Mouse (Mus musculus) heart, embryonic 10.5 days (tissue): ENCODE measurements at regions not wholly inside any gene's neighbourhood (a gene's known extent, or its start where the extent isn't known, plus 50 kb on each side); places are given as distances from the start of the nearest gene placed in this dataset.

Source experiments
- DNase-seq: peaks from one replicate; pipeline ENCODE4 v3.0.0-alpha.2; 2017; ENCODE audit warnings: low spot score
- H3K27ac ChIP-seq: fragments of 300-500 bp; sonication (generic); 2 replicates; pipeline ENCODE4 v1.5.1; 2016; ENCODE audit warnings: mild to moderate bottlenecking
- H3K27me3 ChIP-seq: fragments of 300-500 bp; sonication (generic); 2 replicates; pipeline ENCODE4 v1.6.1; 2016; ENCODE audit warnings: mild to moderate bottlenecking; ENCODE audit not compliant: poor library complexity, insufficient read depth, severe bottlenecking
- H3K36me3 ChIP-seq: fragments of 300-500 bp; sonication (generic); 2 replicates; pipeline ENCODE4 v1.6.1; 2016; ENCODE audit warnings: mild to moderate bottlenecking, moderate library complexity
- H3K4me1 ChIP-seq: fragments of 300-500 bp; sonication (generic); 2 replicates; pipeline ENCODE4 v1.6.1; 2016; ENCODE audit warnings: mild to moderate bottlenecking
- H3K4me3 ChIP-seq: fragments of 300-500 bp; sonication (generic); 2 replicates; pipeline ENCODE4 v1.5.1; 2016; ENCODE audit warnings: mild to moderate bottlenecking, moderate library complexity
- H3K9me3 ChIP-seq: fragments of 300-500 bp; sonication (generic); 2 replicates; pipeline ENCODE4 v1.6.1; 2016; ENCODE audit warnings: mild to moderate bottlenecking, moderate library complexity
- WGBS: fragments of 180-500 bp; shearing (Covaris S2); methylation state at CpG from one replicate; pipeline ENCODE4 v1.1.7; 2016; 5-methylcytosine and 5-hydroxymethylcytosine counted together

DNA sequence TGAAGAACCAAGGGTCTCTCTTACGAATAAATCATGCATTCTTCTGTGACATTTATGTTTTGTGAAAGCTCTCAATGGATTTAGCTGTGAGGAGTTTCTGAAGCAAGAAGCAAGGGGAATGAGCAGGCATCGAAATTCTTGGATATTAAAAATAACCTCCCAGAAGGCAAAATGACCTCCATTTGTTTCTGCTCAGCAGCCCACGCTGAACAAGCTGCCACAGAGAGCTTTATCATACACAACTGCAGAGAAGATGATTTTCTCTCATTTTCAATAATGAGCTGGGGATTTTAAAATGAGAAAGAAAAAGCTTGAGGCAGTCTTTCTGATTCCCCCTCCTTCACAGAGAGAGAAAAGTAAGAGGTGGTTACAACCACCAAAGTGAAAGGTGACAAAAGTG lies 394.2 kb downstream of the Synb start:
- Histone ChIP-seq H3K4me3 (no peak overlapping the region), H3K9me3 (no peaks in the 10 kb centered on the region), H3K27ac (no peak overlapping the region), H3K4me1 (no peaks in the 10 kb centered on the region), H3K36me3 (no peaks in the 10 kb centered on the region), H3K27me3 (no peaks in the 10 kb centered on the region)
- no peak for DNase-seq
- WGBS: 80% methylated on average over 3 of the region's 3 CpGs

DNA sequence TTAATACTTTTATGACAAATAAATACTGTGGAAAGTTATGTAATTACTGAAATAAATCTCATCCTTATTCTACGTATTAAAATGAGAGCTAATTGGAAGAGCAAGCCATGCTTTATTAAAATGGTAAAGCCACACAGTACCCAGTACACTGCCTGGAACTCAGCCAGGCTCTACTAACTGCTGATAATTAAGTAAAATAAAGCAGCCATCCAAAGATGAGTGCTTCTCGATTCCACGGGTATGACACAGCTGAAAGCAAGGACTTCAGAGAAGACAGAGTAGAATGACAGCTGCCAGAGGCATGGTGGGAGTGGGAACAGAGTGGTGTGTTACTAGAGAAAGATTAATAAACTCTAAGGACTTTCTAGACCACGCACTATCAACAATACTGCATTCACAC lies 416.9 kb downstream of the Synb start:
- Histone ChIP-seq H3K36me3 (no peaks in the 10 kb centered on the region), H3K27me3 (no peaks in the 10 kb centered on the region), H3K27ac (no peak overlapping the region), H3K4me1 (no peaks in the 10 kb centered on the region), H3K9me3 (no peaks in the 10 kb centered on the region), H3K4me3 (no peak overlapping the region)
- no peak for DNase-seq
- WGBS: 81% methylated on average over 4 of the region's 4 CpGs

DNA sequence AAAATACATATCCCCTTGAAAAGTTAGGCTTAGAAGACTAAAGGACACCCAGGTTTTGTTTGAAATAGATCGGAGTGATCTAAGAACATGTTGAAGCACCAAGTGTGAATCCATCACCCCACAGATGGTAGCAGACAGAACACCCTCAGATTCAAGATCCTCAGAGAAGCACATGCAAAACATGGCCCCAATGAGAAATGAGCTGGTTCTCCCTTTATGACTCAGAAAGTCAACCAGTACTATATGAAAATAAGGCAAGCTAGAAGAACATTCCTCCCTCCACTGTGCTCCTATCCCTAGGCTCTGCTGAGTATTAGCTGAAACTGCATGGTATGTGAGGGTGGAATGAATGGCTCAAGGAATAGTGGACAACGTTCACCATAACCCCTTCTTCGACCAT lies 433.0 kb downstream of the Synb start:
- Histone ChIP-seq H3K4me1 (no peaks in the 10 kb centered on the region), H3K4me3 (no peak overlapping the region), H3K27me3 (no peaks in the 10 kb centered on the region), H3K36me3 (no peaks in the 10 kb centered on the region), H3K9me3 (no peaks in the 10 kb centered on the region), H3K27ac (no peak overlapping the region)
- DNase-seq: no peak
- WGBS: 88% methylated on average over 3 of the region's 3 CpGs

DNA sequence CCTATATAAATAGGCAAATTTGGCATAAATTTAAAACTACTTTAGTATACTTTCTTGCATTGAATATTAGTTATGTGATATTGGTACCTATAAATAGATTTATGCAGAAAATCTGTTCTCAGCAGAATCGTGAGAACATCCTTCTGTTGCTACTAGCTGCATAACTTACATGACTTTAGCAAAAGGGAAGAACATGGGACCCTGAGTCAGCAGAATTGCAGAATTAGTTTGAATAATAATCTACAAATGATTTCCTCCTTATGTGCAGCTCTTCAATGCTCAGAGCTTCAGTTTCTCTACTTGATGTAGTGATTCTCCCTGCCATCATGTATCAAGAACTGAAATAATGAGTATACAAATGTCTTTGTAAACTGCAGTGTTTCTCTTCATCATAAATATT lies 436.2 kb downstream of the Synb start:
- H3K4me1 ChIP-seq: no peaks in the 10 kb centered on the region
- WGBS: 75% methylated on average over 1 of the region's 1 CpGs
- no peak overlapping the region for H3K4me3 ChIP-seq
- no peaks in the 10 kb centered on the region for H3K9me3 ChIP-seq
- no peak for DNase-seq
- H3K36me3 ChIP-seq: no peaks in the 10 kb centered on the region
- H3K27me3 ChIP-seq: no peaks in the 10 kb centered on the region
- H3K27ac ChIP-seq: no peak overlapping the region

DNA sequence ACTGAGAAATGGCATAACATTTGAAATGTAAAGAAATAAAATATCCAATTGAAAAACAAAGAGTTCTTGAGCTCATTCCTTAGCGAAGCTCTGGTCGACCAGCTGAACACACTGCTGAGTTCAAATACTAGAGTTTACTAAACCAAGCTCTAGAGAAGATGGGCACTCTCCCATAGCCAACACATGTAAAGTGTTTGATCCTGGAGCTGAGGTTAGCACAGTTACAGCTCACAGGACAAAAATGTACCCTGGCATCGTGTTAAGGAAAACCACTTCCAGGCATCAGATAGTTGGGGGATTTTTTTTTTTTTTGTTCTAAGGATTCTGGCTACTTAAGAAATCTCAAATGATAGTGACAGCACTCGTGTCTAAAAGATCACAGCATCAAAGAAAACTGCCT lies 445.6 kb downstream of the Synb start:
- no peaks in the 10 kb centered on the region for H3K9me3 ChIP-seq
- DNase-seq: no peak
- H3K4me1 ChIP-seq: peaks cover 4% of the 10 kb centered on the region; the same call in 1 of the 2 replicates
- H3K36me3 ChIP-seq: no peaks in the 10 kb centered on the region
- 77% methylated on average over 4 of the region's 4 CpGs for WGBS
- H3K4me3 ChIP-seq: no peak overlapping the region
- no peaks in the 10 kb centered on the region for H3K27me3 ChIP-seq
- H3K27ac ChIP-seq: no peak overlapping the region

DNA sequence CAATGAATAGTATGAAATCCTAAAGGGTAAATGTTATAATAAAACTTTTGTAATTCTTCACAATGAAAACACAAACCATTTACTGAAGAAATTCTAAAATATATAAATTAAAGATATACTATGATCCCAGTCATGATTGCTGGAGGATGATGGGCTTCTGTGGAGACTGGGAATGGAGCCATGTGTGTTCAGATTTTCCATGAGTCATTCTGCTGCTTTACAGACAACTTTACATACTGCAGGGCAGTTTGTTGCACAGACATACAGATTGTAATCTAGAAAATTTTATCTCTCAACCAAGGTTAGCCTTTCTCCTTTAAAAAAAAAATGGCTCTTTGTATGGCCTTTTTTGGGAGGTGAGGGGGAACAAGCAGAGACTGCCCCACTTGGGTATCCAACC lies 446.5 kb downstream of the Synb start:
- Histone ChIP-seq H3K36me3 (no peaks in the 10 kb centered on the region), H3K4me1 (peaks cover 4% of the 10 kb centered on the region; the same call in 1 of the 2 replicates), H3K27ac (no peak overlapping the region), H3K4me3 (no peak overlapping the region), H3K9me3 (no peaks in the 10 kb centered on the region), H3K27me3 (no peaks in the 10 kb centered on the region)
- no peak for DNase-seq

DNA sequence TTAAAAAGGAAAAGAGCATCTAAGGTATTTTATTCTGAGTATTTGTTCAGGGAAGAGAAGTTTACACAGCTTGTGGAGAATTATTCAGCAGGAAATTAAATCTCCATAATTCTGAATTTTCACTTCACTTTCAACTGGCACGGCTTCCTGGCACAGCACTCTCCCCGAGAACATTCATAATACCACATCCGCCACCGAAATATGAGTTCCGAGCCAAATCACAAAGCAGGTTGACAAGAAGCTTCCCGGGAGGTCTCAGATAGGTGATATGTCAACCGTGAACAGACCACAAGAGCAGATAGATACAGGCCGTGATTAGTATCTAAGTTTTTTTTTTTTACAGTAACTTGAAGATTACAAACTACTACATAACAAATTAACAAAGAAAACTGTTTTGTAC lies 473.9 kb downstream of the Synb start:
- Histone ChIP-seq H3K9me3 (no peaks in the 10 kb centered on the region), H3K4me3 (no peak overlapping the region), H3K27ac (no peak overlapping the region), H3K27me3 (no peaks in the 10 kb centered on the region), H3K36me3 (no peaks in the 10 kb centered on the region), H3K4me1 (no peaks in the 10 kb centered on the region)
- DNase-seq: no peak
- 85% methylated on average over 8 of the region's 8 CpGs for whole genome bisulfite sequencing

DNA sequence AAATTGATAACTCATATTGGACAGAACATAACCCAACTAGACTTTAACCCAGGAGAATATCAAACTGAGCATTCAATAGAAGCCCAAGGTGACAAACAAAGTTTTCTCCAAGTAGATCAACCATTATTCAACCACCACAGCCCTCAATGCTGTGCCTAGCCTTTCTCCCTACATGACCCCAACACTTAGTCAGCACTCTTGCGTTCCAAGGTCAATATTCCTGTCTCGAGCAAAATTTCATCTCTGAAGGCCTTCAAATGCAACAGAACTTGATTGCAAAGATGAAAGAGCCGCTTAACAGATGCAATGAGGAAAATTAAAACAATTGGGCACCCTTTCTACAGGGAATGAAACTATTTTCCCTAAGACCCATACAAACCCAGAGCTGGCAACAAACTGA lies 485.1 kb downstream of the Synb start:
- no peak for DNase-seq
- H3K9me3 ChIP-seq: no peaks in the 10 kb centered on the region
- 80% methylated on average over 3 of the region's 3 CpGs for WGBS

DNA sequence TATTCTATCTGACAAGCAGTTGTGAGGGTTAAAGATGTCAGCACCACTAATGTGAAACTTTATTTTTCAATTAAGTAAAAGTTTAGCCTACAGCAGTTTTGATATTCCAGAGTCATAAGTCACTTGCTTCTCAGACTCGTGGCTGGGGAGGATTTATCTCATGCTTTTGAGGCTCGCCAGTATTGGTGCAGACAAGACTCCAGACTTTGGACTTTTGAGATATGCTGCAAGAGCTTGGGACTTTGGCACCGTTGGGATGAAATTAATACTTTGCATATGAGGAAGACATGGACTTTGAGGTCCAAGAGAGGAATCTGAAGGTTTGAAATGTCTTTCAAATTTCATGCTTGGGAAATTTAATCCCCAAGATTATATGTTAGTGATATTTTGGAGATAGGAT lies 486.2 kb downstream of the Synb start:
- WGBS: 64% methylated on average over 3 of the region's 3 CpGs
- Histone ChIP-seq H3K9me3 (no peaks in the 10 kb centered on the region), H3K36me3 (no peaks in the 10 kb centered on the region), H3K4me3 (no peak overlapping the region), H3K27ac (no peak overlapping the region), H3K27me3 (no peaks in the 10 kb centered on the region), H3K4me1 (no peaks in the 10 kb centered on the region)
- no peak for DNase-seq

More for the DNA sequence above, 485.1 kb downstream of the Synb start:
- no peaks in the 10 kb centered on the region for H3K27me3 ChIP-seq
- no peaks in the 10 kb centered on the region for H3K36me3 ChIP-seq
- H3K4me3 ChIP-seq: no peak overlapping the region
- H3K27ac ChIP-seq: no peak overlapping the region
- H3K4me1 ChIP-seq: no peaks in the 10 kb centered on the region

DNA sequence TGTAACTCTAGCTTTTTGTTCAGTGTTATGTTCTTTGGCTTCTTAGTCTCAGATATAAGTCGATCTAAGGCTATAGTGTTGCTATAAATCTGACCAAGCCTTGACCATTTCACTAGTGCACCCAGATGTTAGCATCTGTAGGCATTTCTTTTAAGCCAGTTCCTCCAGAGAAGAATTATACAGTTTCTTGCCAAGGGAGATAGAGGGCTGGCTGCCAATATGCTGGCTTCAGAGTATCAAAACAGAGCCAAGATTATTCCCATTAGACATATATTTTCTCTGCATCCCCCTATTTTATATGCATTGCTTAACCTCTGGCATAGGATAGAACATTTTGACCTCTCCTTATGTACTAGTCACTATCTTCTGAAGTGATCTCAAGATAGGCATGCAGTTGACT lies 487.5 kb downstream of the Synb start:
- Histone ChIP-seq H3K4me1 (no peaks in the 10 kb centered on the region), H3K36me3 (no peaks in the 10 kb centered on the region), H3K9me3 (no peaks in the 10 kb centered on the region), H3K27ac (no peak overlapping the region), H3K27me3 (no peaks in the 10 kb centered on the region), H3K4me3 (no peak overlapping the region)
- no peak for DNase-seq
- 67% methylated on average over 1 of the region's 1 CpGs for WGBS

DNA sequence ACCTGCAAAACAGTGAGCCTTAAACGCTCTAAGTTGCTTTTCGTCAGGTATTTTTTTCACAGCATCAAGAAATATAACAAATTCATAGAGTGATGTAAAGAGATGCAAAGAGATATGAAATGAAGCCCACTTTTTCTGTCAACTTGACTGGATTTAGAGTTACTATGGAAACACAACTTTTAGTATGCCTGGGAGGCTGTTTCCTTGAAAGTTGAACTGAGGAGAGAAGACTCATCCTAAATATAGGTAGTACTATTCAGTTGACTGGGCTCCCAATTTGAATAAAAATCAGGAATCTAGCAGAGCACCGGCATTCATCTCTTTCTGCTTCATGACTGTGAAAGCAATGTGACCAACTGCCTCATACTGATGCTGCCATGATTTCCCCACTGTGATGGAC lies 509.7 kb downstream of the Synb start:
- H3K36me3 ChIP-seq: no peaks in the 10 kb centered on the region
- WGBS: 87% methylated on average over 3 of the region's 3 CpGs

DNA sequence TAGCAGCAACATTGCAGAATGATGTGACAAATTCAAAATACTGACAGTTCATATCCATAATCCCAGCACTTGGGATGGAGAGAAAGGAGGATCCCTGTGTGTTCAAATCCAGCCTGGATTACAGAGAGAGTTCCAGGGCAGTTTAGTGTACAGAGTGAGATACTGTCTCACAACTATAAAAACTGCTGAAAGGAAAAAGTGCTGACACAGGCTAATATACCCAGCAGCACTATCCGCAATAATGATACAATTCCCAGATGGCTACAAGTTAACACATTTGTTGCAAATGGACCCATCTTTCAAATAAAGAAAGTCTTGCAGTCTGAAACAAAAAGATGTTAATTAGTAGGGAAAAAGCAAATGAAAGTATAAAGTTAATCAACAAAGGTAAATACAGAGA lies 510.9 kb downstream of the Synb start:
- no peaks in the 10 kb centered on the region for H3K4me1 ChIP-seq
- no peak overlapping the region for H3K4me3 ChIP-seq
- no peaks in the 10 kb centered on the region for H3K36me3 ChIP-seq
- H3K27ac ChIP-seq: no peak overlapping the region
- WGBS: 86% methylated on average over 1 of the region's 1 CpGs
- H3K27me3 ChIP-seq: no peaks in the 10 kb centered on the region
- H3K9me3 ChIP-seq: no peaks in the 10 kb centered on the region
- DNase-seq: no peak

More for the DNA sequence above, 509.7 kb downstream of the Synb start:
- DNase-seq: no peak
- no peaks in the 10 kb centered on the region for H3K9me3 ChIP-seq
- no peak overlapping the region for H3K27ac ChIP-seq
- H3K27me3 ChIP-seq: no peaks in the 10 kb centered on the region
- no peak overlapping the region for H3K4me3 ChIP-seq
- no peaks in the 10 kb centered on the region for H3K4me1 ChIP-seq

DNA sequence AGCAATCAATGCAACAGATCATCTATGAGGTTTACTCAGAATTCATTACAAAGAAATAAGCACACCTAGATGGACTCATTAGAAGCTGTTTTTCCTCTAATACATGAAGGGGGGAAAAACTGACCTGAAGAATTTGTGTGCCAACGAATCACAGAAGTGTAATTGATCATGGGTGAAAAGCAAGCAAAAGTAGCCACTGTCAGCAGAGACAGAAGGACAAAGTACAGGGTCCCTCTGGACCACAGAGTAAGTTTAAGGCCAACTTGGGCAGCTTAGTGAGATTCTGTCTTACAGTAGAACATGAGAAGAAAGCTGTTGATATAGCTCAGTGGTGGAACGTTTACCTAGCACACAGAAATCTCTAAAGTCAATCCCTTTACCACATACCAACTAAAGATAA lies 523.7 kb downstream of the Synb start:
- no peaks in the 10 kb centered on the region for H3K4me1 ChIP-seq
- no peak overlapping the region for H3K27ac ChIP-seq
- H3K27me3 ChIP-seq: no peaks in the 10 kb centered on the region
- no peak for DNase-seq
- no peaks in the 10 kb centered on the region for H3K9me3 ChIP-seq
- no peak overlapping the region for H3K4me3 ChIP-seq
- 68% methylated on average over 2 of the region's 2 CpGs for WGBS
- H3K36me3 ChIP-seq: no peaks in the 10 kb centered on the region

DNA sequence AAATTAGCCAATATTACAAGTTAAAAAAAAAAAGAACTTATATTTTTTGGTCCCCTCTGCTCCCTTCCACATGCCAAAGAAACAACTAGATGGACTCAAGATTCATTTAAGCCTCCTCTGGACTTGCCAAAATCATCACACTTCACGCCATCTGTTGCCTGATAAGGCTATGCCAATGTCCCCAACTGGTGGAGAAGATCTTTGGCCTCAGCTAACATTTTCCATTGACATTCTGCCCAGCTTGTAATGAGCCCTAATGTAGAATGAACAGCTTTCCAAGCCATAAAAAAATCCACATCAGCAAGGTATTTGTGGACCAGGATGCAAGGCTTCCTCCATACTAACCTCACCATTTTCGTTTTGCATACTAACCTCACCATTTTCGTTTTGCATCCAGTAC lies 531.2 kb downstream of the Synb start:
- 69% methylated on average over 3 of the region's 3 CpGs for WGBS
- Histone ChIP-seq H3K27ac (no peak overlapping the region), H3K9me3 (no peaks in the 10 kb centered on the region), H3K4me3 (no peak overlapping the region), H3K27me3 (no peaks in the 10 kb centered on the region), H3K4me1 (no peaks in the 10 kb centered on the region), H3K36me3 (no peaks in the 10 kb centered on the region)
- no peak for DNase-seq
